In the genomic region with DNA sequence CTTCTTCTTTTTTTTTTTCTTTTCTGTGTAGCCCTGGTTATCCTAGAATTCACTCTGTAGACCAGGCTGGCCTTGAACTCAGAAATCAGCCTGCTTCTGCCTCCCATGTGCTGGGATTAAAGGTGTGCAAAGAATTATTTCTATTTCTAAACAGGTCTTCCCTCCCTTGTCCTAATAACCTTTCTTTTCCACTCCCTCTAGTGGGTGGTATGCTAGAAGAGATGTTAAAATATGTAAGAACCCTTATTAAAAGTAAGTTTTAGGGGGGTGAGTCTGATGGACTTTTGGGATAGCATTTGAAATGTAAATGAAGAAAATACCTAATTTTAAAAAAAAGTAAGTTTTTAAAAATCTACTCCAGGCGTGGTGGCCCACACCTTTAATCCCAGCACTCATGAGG, we compare ENCODE assay signal across 1 mouse cellular context.
A peak's percentile ranks its signal among the peaks of the same experiment; 100 is the strongest.
TF ChIP-seq lines count a peak whose summit lies in the region.

No protein-coding gene starts in this region.

TF ChIP-seq in MEL, 35 proteins besides CTCF, POLR2A, EP300 and RAD21:
- TF ChIP-seq MAX (IDR thresholded peaks at IDR 0.05; ENCODE audit: low read length), result no peak
- TF ChIP-seq ZNF384 (IDR thresholded peaks at IDR 0.05; ENCODE audit: low read depth, low read length), result no peak
- no peak for TF ChIP-seq POLR2AphosphoS2 (IDR thresholded peaks at IDR 0.05; ENCODE audit: low read length)
- TF ChIP-seq KAT2A (conservative IDR thresholded peaks at IDR 0.05; ENCODE audit: low read depth, low read length), result no peak
- no peak for TF ChIP-seq MEF2A (IDR thresholded peaks at IDR 0.05; ENCODE audit: extremely low read depth, insufficient replicate concordance, low read depth, low read length, poor library complexity, severe bottlenecking)
- no peak for TF ChIP-seq ETS1 (IDR thresholded peaks at IDR 0.05; ENCODE audit: low read depth, low read length)
- TF ChIP-seq CHD1 (IDR thresholded peaks at IDR 0.05; ENCODE audit: low read depth, low read length), result 0 out of 2 replicates have a peak, but pooled peaks have one; percentile 18
- no peak for TF ChIP-seq HCFC1 (IDR thresholded peaks at IDR 0.05; ENCODE audit: low read depth, low read length)
